Mouse (Mus musculus) CD4-positive naive resting alpha-beta T cell, adult 76 days (primary cell): Measurements from ENCODE around the gene Gtf3a. TPM values are rescaled to one million over a fixed set of nuclear protein-coding genes. Genes with fewer than 3 reads are reported as not detected.

Experiments
- total RNA-seq: library from RNA; stranded (reverse); gene quantifications from one replicate; pipeline ENCODE4 v1.2.4, GENCODE M21; 2023

The Gtf3a gene
- 33.5 TPM for total RNA-seq

GRCm38 (mm10) chr5:146948508-146949088, at the start of gene Gtf3a:
Gene Gtf3a (plus strand): TSS chr5:146948657.

GRCm38 (mm10) chr5:146963118-146963936, 14.9 kb downstream of the Gtf3a start, which contains the start of gene Mtif3:
Gene Mtif3 (minus strand): TSS chr5:146963800.

Other genes starting within 250 kb of the Gtf3a start
- 53.9 TPM for gene Usp12, start 153.7 kb upstream of the Gtf3a start, total RNA-seq
- 1,059 TPM for gene Rpl21, start 115.8 kb upstream of the Gtf3a start, total RNA-seq
- gene Rasl11a, start 103.6 kb upstream of the Gtf3a start, total RNA-seq, result 0.82 TPM
- 17.5 TPM for gene Mtif3, start 15.1 kb downstream of the Gtf3a start, total RNA-seq
- 19.2 TPM for gene Lnx2, start 127.9 kb downstream of the Gtf3a start, total RNA-seq
- gene Polr1d, start 128.4 kb downstream of the Gtf3a start, total RNA-seq, result 137 TPM
- 0.32 TPM for gene Gsx1, start 240.0 kb downstream of the Gtf3a start, total RNA-seq